Mouse (Mus musculus): ENCODE data around the gene Syt8. TPM values are rescaled to one million over a fixed set of nuclear protein-coding genes. Genes with fewer than 3 reads are reported as not detected.

The Syt8 gene
- polyA plus RNA-seq, 1 experiment from 2014 or later, result not detected

GRCm38 (mm10) chr7:142488053-142488452 is 53.4 kb downstream of the Syt8 start:
- Histone ChIP-seq H3K4me1 (ENCODE audit: control insufficient read depth, insufficient read depth, low read length) (peaks cover 7% of the 10 kb centered on the region), H3K9ac (replicated peaks; ENCODE audit: low read length) (no peak overlapping the region), H3K36me3 (replicated peaks; ENCODE audit: control insufficient read depth, insufficient read depth, low read depth, low read length) (no peaks in the 10 kb centered on the region), H3K4me2 (ENCODE audit: low read depth, low read length) (no peak overlapping the region), H3K27me3 (ENCODE audit: control insufficient read depth, insufficient read depth, low read length) (no peaks in the 10 kb centered on the region), H3K9me3 (replicated peaks; ENCODE audit: control insufficient read depth, low read length) (no peaks in the 10 kb centered on the region), H3K27ac (replicated peaks; ENCODE audit: low read depth, low read length) (peak overlapping the region; percentile 83), H3K4me3 (ENCODE audit: low read depth, low read length) (no peak overlapping the region)
- ATAC-seq (replicated peaks; ENCODE audit: insufficient number of reproducible peaks, low FRiP score, low TSS enrichment, low read depth) (no peak), DNase-seq (ENCODE audit: low spot score) (no peak)
- 84% methylated on average over 3 of the region's 3 CpGs for WGBS

Other genes with a start within 250 kb of the Syt8 start
- gene Gm10153, start 244.5 kb upstream of the Syt8 start, polyA plus RNA-seq (2014; fragmentation: Nextera tagmentation; extraction: Ambion mirVana), result not detected in 2 replicates
- not detected in 2 replicates for gene Krtap5-3, start 233.5 kb upstream of the Syt8 start, polyA plus RNA-seq (2014; fragmentation: Nextera tagmentation; extraction: Ambion mirVana)
- gene Gm7579, start 223.0 kb upstream of the Syt8 start, polyA plus RNA-seq (2014; fragmentation: Nextera tagmentation; extraction: Ambion mirVana), result not detected in 2 replicates
- gene Krtap5-5, start 204.9 kb upstream of the Syt8 start, polyA plus RNA-seq (2014; fragmentation: Nextera tagmentation; extraction: Ambion mirVana), result not detected in 2 replicates
- gene Gm40460, start 193.8 kb upstream of the Syt8 start, polyA plus RNA-seq (2014; fragmentation: Nextera tagmentation; extraction: Ambion mirVana), result not detected in 2 replicates
- gene Gm2431, start 176.5 kb upstream of the Syt8 start, polyA plus RNA-seq (2014; fragmentation: Nextera tagmentation; extraction: Ambion mirVana), result not detected in 2 replicates
- gene Gm4559, start 160.5 kb upstream of the Syt8 start, polyA plus RNA-seq (2014; fragmentation: Nextera tagmentation; extraction: Ambion mirVana), result not detected in 2 replicates
- not detected in 2 replicates for gene Krtap5-1, start 137.7 kb upstream of the Syt8 start, polyA plus RNA-seq (2014; fragmentation: Nextera tagmentation; extraction: Ambion mirVana)
- 0.20 TPM in 1 of 2 replicates, not detected in the other for gene Krtap5-4, start 131.3 kb upstream of the Syt8 start, polyA plus RNA-seq (2014; fragmentation: Nextera tagmentation; extraction: Ambion mirVana)
- gene Ifitm10, start 61.1 kb upstream of the Syt8 start, polyA plus RNA-seq (2014; fragmentation: Nextera tagmentation; extraction: Ambion mirVana), result 0.97 and 1.9 TPM in 2 replicates
- 2.0 TPM in 1 of 2 replicates, not detected in the other for gene Gm49369, start 52.2 kb upstream of the Syt8 start, polyA plus RNA-seq (2014; fragmentation: Nextera tagmentation; extraction: Ambion mirVana)
- gene Ctsd, start 46.8 kb upstream of the Syt8 start, polyA plus RNA-seq (2014; fragmentation: Nextera tagmentation; extraction: Ambion mirVana), result 163 and 197 TPM in 2 replicates
- 1.4 and 2.7 TPM in 2 replicates for gene Tnni2, start 7.0 kb downstream of the Syt8 start, polyA plus RNA-seq (2014; fragmentation: Nextera tagmentation; extraction: Ambion mirVana)
- gene Lsp1, start 26.0 kb downstream of the Syt8 start, polyA plus RNA-seq (2014; fragmentation: Nextera tagmentation; extraction: Ambion mirVana), result 23.3 and 23.7 TPM in 2 replicates
- gene Tnnt3, start 64.0 kb downstream of the Syt8 start, polyA plus RNA-seq (2014; fragmentation: Nextera tagmentation; extraction: Ambion mirVana), result 1.5 and 2.8 TPM in 2 replicates
- gene Mrpl23, start 97.8 kb downstream of the Syt8 start, polyA plus RNA-seq (2014; fragmentation: Nextera tagmentation; extraction: Ambion mirVana), result 16.4 and 17.2 TPM in 2 replicates
- gene Igf2, start 232.0 kb downstream of the Syt8 start, polyA plus RNA-seq (2014; fragmentation: Nextera tagmentation; extraction: Ambion mirVana), result 313 and 355 TPM in 2 replicates
- gene Gm49394, start 235.1 kb downstream of the Syt8 start, polyA plus RNA-seq (2014; fragmentation: Nextera tagmentation; extraction: Ambion mirVana), result 0.08 TPM in 1 of 2 replicates, not detected in the other